Mouse (Mus musculus) G1E (cell line): ENCODE measurements around the gene Pygm. TPM values are rescaled to one million over a fixed set of nuclear protein-coding genes. Genes with fewer than 3 reads are reported as not detected.

Source experiments
- ATAC-seq: 2 replicates; pipeline ENCODE4 v1.8.0; 2016; ENCODE audit warnings: mild to moderate bottlenecking; ENCODE audit not compliant: insufficient number of reproducible peaks, poor library complexity, low FRiP score, severe bottlenecking; ENCODE audit errors: extremely low read depth
- DNase-seq: peaks from one replicate; pipeline ENCODE4 v3.0.0; 2012; ENCODE audit warnings: low spot score
- H3K27me3 ChIP-seq: 2 replicates; pipeline ENCODE4 v1.6.1; 2012; ENCODE audit warnings: mild to moderate bottlenecking, low read length, inconsistent platforms; ENCODE audit not compliant: insufficient read depth
- H3K36me3 ChIP-seq: replicated peaks from 2 replicates; pipeline ENCODE3; 2012; ENCODE audit warnings: mild to moderate bottlenecking, inconsistent platforms
- H3K4me1 ChIP-seq: 2 replicates; pipeline ENCODE4 v1.6.1; 2012; ENCODE audit warnings: low read depth, low read length, inconsistent platforms, mixed read lengths; ENCODE audit not compliant: insufficient read depth
- H3K4me3 ChIP-seq: 2 replicates; pipeline ENCODE4 v1.5.1; 2012; ENCODE audit warnings: low read depth, mild to moderate bottlenecking, inconsistent platforms, low read length, moderate library complexity, mixed read lengths
- H3K9me3 ChIP-seq: replicated peaks from 2 replicates; pipeline ENCODE4 v1.6.1; 2012; ENCODE audit warnings: inconsistent platforms
- CTCF ChIP-seq: IDR thresholded peaks from 2 replicates; pipeline ENCODE4 v1.5.1; 2012; ENCODE audit warnings: low read depth, low read length, inconsistent platforms, mixed read lengths
- GATA1 ChIP-seq: IDR thresholded peaks from 2 replicates; pipeline ENCODE4 v1.6.1; 2012; ENCODE audit warnings: borderline replicate concordance, low read length, inconsistent platforms, mixed read lengths
- GATA2 ChIP-seq: IDR thresholded peaks from 2 replicates; pipeline ENCODE4 v1.6.1; 2012; ENCODE audit warnings: low read depth, low read length, inconsistent platforms, borderline replicate concordance
- POLR2AphosphoS5 ChIP-seq: IDR thresholded peaks from 2 replicates; pipeline ENCODE4 v1.6.1; 2012; ENCODE audit warnings: low read depth, low read length, inconsistent platforms; ENCODE audit not compliant: insufficient replicate concordance
- TAL1 ChIP-seq: conservative IDR thresholded peaks from 2 replicates; pipeline ENCODE4 v1.6.1; 2012; ENCODE audit warnings: low read depth, low read length, inconsistent platforms, mixed read lengths
- polyA plus RNA-seq: library from polyadenylated mRNA; stranded (reverse); fragments of >175 nt; gene quantifications from 2 replicates; pipeline ENCODE4 v1.2.3, GENCODE M21; 2012
- total RNA-seq, 2 experiments: library from RNA; stranded (forward) in 1 of 2; stranded (reverse) in 1 of 2; fragments of 200-1000 nt in 1 of 2; fragments of >200 nt in 1 of 2; fragmentation: Nextera tagmentation in 1 of 2; gene quantifications; 2 replicates each; pipeline ENCODE4 v1.2.3; 2014 to 2017

Pygm gene
- total and polyA plus RNA-seq, 3 experiments, result 0.14 to 7.1 (median 0.87) TPM

DNA sequence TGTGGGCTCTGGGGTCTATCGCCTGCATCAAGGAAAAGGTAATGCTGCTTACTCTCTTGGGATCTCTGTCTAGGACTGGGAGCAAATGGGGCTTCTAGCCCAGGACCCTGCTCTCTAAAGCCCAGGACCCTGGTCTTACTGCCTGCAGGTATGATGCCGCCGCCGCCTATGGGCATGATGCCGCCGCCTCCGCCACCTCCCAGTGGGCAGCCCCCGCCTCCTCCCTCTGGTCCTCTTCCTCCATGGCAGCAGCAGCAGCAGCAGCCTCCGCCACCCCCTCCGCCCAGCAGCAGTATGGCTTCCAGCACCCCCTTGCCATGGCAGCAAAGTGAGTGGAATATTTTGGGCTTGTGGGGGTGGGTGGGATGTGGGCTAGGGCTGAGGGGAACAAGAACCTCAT is 9.6 kb upstream of the Pygm start:
- TF ChIP-seq GATA2, result no peak
- no peak for TF ChIP-seq POLR2AphosphoS5
- no peak for TF ChIP-seq CTCF
- TF ChIP-seq GATA1, result no peak
- TF ChIP-seq TAL1, result no peak
- DNase-seq, result no peak
- Histone ChIP-seq H3K4me1 (peaks cover 69% of the 10 kb centered on the region), H3K27me3 (no peaks in the 10 kb centered on the region), H3K36me3 (peaks cover 99% of the 10 kb centered on the region), H3K9me3 (no peaks in the 10 kb centered on the region), H3K4me3 (no peak overlapping the region)
- ATAC-seq, result no peak

DNA sequence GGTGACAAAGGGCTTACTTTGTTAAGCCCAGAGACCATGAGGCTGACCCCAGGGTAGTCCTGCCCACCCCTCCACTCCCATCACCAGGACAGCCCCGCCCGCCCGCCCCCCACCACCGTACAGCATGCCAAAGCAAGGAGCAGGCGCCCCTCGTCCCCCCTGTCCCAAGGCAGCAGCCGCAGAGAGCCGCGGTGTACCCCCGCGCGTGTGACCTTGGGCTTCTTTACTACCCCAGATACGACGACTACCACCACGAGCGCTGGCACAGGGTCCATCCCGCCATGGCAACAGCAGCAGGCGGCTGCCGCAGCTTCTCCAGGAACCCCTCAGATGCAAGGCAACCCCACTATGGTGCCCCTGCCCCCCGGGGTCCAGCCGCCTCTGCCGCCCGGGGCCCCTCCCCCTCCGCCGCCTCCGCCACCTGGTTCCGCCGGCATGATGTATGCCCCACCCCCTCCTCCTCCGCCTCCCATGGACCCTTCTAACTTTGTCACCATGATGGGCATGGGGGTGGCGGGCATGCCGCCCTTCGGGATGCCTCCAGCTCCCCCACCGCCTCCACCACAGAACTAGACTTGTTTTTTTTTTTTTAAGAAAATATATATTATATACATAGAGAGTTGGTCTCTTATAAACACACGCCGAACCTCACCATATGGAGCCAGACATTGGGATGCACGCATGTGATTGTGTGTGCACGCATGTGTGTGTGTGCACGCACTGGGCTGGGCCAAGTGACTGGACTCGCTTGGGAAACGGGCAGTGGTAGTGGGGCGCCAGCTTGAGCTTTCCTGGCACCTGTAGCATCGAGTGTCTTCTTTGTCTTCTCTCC is 8.6 kb upstream of the Pygm start:
- DNase-seq (no peak), ATAC-seq (no peak)
- no peak for TF ChIP-seq TAL1
- H3K4me3 ChIP-seq, result no peak overlapping the region
- no peaks in the 10 kb centered on the region for H3K9me3 ChIP-seq
- no peaks in the 10 kb centered on the region for H3K27me3 ChIP-seq
- peaks cover 98% of the 10 kb centered on the region for H3K36me3 ChIP-seq
- peaks cover 63% of the 10 kb centered on the region for H3K4me1 ChIP-seq

GRCm38 (mm10) chr19:6376255-6376564 is 8.0 kb upstream of the Pygm start:
- DNase-seq (no peak), ATAC-seq (no peak)
- H3K36me3 ChIP-seq, result peaks cover 98% of the 10 kb centered on the region
- peaks cover 57% of the 10 kb centered on the region for H3K4me1 ChIP-seq
- TF ChIP-seq GATA1 (no peak), CTCF (0 out of 2 replicates have a peak, but pooled peaks have one; percentile 35)
- H3K27me3 ChIP-seq, result no peaks in the 10 kb centered on the region
- no peaks in the 10 kb centered on the region for H3K9me3 ChIP-seq
- H3K4me3 ChIP-seq, result no peak overlapping the region

DNA sequence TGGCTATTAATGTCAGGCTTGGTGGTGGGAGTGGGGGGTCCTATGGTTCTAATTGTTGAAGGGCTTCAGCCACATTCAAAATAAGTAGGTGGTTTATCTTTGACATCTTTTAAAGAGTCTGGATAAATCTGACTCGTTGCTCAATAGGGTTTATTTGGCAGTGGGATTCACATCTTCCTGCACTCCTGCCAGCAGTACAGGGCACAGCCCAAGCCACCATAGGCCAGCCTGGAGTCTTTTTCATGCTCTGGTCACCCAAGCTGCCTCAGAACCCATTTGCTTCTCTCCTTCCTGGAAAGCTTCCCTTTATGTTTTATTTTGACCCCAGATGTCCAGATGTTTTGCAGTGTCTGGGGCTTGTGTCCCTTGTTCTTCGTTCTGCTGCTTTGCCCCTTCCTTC is 7.6 kb upstream of the Pygm start:
- Histone ChIP-seq H3K27me3 (no peaks in the 10 kb centered on the region), H3K36me3 (peaks cover 95% of the 10 kb centered on the region), H3K4me1 (peaks cover 53% of the 10 kb centered on the region), H3K4me3 (no peak overlapping the region), H3K9me3 (no peaks in the 10 kb centered on the region)
- no peak for DNase-seq
- ATAC-seq, result no peak
- TF ChIP-seq TAL1 (no peak), CTCF (no peak), POLR2AphosphoS5 (no peak), GATA1 (no peak), GATA2 (no peak)

DNA sequence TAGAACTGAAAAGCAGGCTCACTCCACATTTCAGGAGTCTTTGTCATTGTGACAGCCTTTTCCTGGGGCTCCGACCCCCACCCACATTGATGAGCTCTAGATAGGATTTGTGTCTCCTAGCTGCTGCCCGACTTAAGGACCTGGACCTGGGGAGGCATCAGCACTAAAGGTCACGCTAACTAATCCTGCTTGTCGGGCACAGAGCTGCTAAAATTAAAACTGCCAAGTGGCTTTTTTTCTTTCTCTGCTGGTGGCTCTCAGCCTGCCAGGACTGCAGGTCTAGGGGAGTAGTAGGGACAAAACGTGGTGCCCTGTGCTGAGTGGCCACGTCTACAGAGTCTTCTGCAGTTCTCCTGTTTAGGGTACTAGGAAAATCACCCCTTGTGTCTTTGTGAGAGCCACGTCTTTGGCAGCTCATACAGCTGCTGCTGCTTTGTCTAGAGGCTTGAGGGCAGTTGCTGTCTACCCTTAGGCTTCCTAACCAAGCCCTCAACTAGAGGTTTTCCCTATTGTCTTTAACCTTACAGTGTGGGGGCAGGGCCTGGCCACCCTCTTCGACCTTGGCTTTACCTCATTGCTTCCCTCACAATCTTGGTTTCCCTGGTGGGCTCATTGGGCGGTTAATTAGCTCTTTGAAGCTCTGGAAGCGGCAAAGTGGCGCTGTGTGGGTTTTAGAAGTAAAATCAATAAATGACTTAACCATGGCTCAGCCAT is 6.7 kb upstream of the Pygm start:
- DNase-seq, result no peak
- H3K36me3 ChIP-seq, result peaks cover 86% of the 10 kb centered on the region

DNA sequence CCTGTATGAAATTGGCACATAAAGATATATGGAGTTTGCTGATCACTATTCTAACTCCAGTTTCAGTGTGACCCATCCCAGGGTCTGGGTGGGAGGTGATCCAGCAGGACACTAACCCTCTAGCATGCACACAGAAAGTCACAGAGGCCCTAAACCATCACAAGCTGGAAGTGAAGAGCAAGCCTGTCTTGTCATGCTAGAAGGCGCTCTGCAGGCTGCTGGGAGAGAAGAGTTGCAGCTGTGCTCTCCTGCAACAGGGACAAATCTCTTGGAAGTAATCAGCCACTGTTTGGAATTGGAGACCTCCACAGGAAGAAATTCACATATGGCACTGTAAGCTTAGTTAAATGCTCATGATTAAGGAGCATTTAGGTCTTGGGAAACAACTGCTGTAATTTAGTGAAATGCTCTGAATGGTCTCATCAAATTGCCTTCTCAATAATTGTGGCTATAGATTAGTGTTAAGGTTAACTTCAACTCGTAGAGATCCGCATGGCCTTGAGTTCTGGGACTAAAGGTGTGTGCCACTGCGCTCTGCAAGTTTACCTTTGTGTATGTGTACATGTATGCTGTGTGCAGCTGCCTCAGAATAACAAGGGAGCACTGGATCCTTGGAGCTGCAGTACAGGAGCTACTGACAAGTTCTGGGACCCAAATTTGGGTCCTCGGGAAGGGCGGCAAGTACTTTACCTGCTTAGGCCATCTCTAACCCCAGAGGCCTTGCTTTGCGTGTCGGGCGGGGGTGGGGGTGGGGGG is 3.6 kb upstream of the Pygm start:
- Histone ChIP-seq H3K4me1 (peaks cover 25% of the 10 kb centered on the region), H3K36me3 (peaks cover 55% of the 10 kb centered on the region), H3K4me3 (no peak overlapping the region), H3K9me3 (no peaks in the 10 kb centered on the region), H3K27me3 (peaks cover 15% of the 10 kb centered on the region; the same call in 1 of the 2 replicates)
- DNase-seq (no peak), ATAC-seq (no peak)
- TF ChIP-seq POLR2AphosphoS5 (peak; percentile 41; the same call in 1 of the 2 replicates), GATA1 (no peak)

More for the DNA sequence above, 6.7 kb upstream of the Pygm start:
- TF ChIP-seq POLR2AphosphoS5, result no peak
- TF ChIP-seq CTCF, result no peak
- no peak for TF ChIP-seq TAL1
- TF ChIP-seq GATA1, result no peak
- no peak for TF ChIP-seq GATA2
- ATAC-seq, result no peak
- Histone ChIP-seq H3K27me3 (no peaks in the 10 kb centered on the region), H3K4me3 (no peak overlapping the region), H3K4me1 (peaks cover 45% of the 10 kb centered on the region), H3K9me3 (no peaks in the 10 kb centered on the region)
